Mouse (Mus musculus): ENCODE data around the gene Jarid2. TPM values are rescaled to one million over a fixed set of nuclear protein-coding genes. Genes with fewer than 3 reads are reported as not detected.
A peak's percentile ranks its signal among the peaks of the same experiment; 100 is the strongest.

The Jarid2 gene
- polyA plus RNA-seq, 1 experiment: 10.5 TPM

DNA sequence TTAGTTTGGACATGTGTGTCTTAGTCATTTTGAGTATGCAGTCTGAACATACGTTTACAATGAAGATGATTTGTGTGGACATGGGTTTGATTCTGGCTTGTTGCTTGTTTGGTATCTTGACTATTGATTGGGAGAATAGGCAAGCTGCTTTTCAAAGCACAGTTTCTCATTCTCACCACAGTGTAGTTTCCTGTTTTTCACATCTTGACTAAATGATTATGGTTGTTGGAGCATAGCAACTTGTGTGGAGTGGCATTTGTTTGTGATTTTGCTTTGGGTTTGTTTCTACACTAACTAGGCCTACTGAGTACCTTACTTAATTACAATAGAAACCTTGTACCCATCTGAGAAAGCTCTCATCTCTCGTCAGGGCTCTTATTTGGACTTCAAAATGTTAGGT is 81.7 kb downstream of the Jarid2 start:
- no peaks in the 10 kb centered on the region for H3K27me3 ChIP-seq (replicated peaks; ENCODE audit: control insufficient read depth, insufficient read depth, low read length)
- WGBS: 57% methylated on average over 2 of the region's 2 CpGs
- TF ChIP-seq CTCF (conservative IDR thresholded peaks at IDR 0.05; ENCODE audit: insufficient read depth, insufficient read length, low read depth, low read length) (no peak), POLR2A (IDR thresholded peaks at IDR 0.05; ENCODE audit: low read depth, low read length) (no peak)
- H3K4me1 ChIP-seq (ENCODE audit: control insufficient read depth, insufficient read depth, low read length): peaks cover 17% of the 10 kb centered on the region; the same call in 1 of the 2 replicates
- DNase-seq: no peak
- H3K27ac ChIP-seq (ENCODE audit: insufficient read depth, low read depth, low read length): no peak overlapping the region
- H3K4me3 ChIP-seq (ENCODE audit: insufficient read depth, low read depth, low read length): no peak overlapping the region
- H3K36me3 ChIP-seq (ENCODE audit: control insufficient read depth, insufficient read depth, low read length): no peaks in the 10 kb centered on the region

DNA sequence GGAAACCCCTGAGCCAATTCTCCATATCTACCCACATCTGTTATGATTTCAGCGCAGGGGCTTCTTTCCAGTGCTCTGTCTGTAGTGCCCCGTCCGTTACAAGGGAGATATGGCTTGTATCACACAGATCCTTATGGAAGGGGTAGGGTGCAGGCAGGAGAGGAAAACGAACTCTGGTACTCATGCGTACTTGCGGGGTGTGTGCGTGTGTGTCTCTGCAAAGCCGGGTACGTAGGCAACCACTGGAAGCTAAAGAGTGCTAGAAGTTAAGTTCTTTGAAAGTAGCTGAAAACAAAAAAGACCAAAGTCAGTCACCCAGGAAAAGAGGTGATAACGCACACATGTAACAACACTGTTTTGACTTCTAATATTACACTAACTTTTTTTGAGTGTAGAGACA is 82.3 kb downstream of the Jarid2 start:
- no peak for TF ChIP-seq POLR2A (IDR thresholded peaks at IDR 0.05; ENCODE audit: low read depth, low read length)
- TF ChIP-seq CTCF (conservative IDR thresholded peaks at IDR 0.05; ENCODE audit: insufficient read depth, insufficient read length, low read depth, low read length): no peak
- Histone ChIP-seq H3K27me3 (replicated peaks; ENCODE audit: control insufficient read depth, insufficient read depth, low read length) (no peaks in the 10 kb centered on the region), H3K4me1 (ENCODE audit: control insufficient read depth, insufficient read depth, low read length) (peaks cover 17% of the 10 kb centered on the region; the same call in 1 of the 2 replicates), H3K36me3 (ENCODE audit: control insufficient read depth, insufficient read depth, low read length) (no peaks in the 10 kb centered on the region), H3K27ac (ENCODE audit: insufficient read depth, low read depth, low read length) (no peak overlapping the region), H3K4me3 (ENCODE audit: insufficient read depth, low read depth, low read length) (no peak overlapping the region)
- no peak for DNase-seq
- 76% methylated on average over 10 of the region's 10 CpGs for WGBS

DNA sequence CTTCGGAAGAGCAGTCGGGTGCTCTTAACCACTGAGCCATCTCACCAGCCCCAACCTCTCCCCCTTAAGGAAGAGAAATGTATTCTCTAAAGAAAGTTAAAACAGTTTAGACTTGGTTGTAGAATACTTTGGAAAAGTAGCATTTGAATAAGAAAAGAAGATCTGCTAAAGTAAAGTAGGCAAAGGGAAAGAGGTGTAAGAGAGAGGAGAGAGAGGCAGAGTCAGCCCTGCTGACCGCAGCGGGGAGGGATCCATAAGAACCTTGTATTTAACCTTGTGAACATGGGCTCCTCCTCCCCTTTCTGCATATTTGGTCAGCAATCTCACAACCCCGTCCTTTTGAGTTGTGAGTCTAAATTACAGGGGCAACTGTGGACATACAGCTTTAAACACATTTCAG is 83.1 kb downstream of the Jarid2 start:
- no peak overlapping the region for H3K4me3 ChIP-seq (ENCODE audit: insufficient read depth, low read depth, low read length)
- WGBS: 68% methylated on average over 5 of the region's 5 CpGs
- TF ChIP-seq CTCF (conservative IDR thresholded peaks at IDR 0.05; ENCODE audit: insufficient read depth, insufficient read length, low read depth, low read length) (no peak), POLR2A (IDR thresholded peaks at IDR 0.05; ENCODE audit: low read depth, low read length) (no peak)
- H3K27me3 ChIP-seq (replicated peaks; ENCODE audit: control insufficient read depth, insufficient read depth, low read length): no peaks in the 10 kb centered on the region
- DNase-seq: no peak
- H3K27ac ChIP-seq (ENCODE audit: insufficient read depth, low read depth, low read length): no peak overlapping the region
- H3K4me1 ChIP-seq (ENCODE audit: control insufficient read depth, insufficient read depth, low read length): peaks cover 17% of the 10 kb centered on the region; the same call in 1 of the 2 replicates
- no peaks in the 10 kb centered on the region for H3K36me3 ChIP-seq (ENCODE audit: control insufficient read depth, insufficient read depth, low read length)

DNA sequence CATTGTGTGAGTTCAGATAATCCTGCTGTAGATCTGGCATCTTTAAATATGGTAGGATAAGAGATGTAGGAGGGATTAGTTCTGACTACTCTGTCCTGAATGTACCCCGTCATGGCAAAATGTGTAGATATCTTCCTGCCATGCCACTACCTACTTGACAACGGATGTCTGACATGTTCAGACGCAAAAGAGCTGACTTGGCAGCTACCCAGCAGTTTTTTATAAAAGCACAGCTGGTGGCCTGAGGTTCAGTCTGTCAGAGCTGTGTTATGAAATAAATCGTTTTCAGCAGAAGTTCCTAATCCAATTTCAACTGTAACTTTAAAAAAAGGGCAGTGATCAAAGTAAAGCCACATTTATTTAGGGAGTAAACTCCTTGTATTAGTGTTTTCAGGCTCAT is 90.1 kb downstream of the Jarid2 start:
- Histone ChIP-seq H3K27ac (ENCODE audit: insufficient read depth, low read depth, low read length) (no peak overlapping the region), H3K36me3 (ENCODE audit: control insufficient read depth, insufficient read depth, low read length) (no peaks in the 10 kb centered on the region), H3K4me3 (ENCODE audit: insufficient read depth, low read depth, low read length) (no peak overlapping the region), H3K4me1 (ENCODE audit: control insufficient read depth, insufficient read depth, low read length) (peaks cover 12% of the 10 kb centered on the region; the same call in 1 of the 2 replicates), H3K27me3 (replicated peaks; ENCODE audit: control insufficient read depth, insufficient read depth, low read length) (no peaks in the 10 kb centered on the region)
- WGBS: 7% methylated on average over 4 of the region's 4 CpGs
- TF ChIP-seq CTCF (conservative IDR thresholded peaks at IDR 0.05; ENCODE audit: insufficient read depth, insufficient read length, low read depth, low read length) (no peak), POLR2A (IDR thresholded peaks at IDR 0.05; ENCODE audit: low read depth, low read length) (no peak)
- peak; percentile 81 for DNase-seq

DNA sequence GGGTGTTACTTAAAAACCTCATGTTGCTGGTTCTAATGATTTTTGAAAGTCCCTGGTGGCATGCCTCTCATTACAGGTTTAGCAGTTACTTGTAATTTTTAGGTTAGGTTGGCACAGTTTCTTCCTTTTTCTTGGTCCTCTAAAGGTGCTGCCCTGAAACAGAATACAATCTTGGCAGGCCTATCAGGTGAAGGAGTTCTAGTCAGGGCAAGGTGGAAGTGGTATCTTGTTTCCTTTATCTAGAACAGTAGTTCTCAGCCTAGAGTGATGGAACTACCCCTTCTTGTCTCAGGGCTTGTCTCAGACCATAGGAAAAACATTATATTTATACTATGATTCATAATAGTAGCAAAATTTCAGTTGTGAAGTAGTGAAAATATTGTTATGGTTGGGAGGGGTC is 93.3 kb downstream of the Jarid2 start:
- no peaks in the 10 kb centered on the region for H3K27me3 ChIP-seq (replicated peaks; ENCODE audit: control insufficient read depth, insufficient read depth, low read length)
- DNase-seq: no peak
- TF ChIP-seq POLR2A (IDR thresholded peaks at IDR 0.05; ENCODE audit: low read depth, low read length) (no peak), CTCF (conservative IDR thresholded peaks at IDR 0.05; ENCODE audit: insufficient read depth, insufficient read length, low read depth, low read length) (no peak)
- H3K4me1 ChIP-seq (ENCODE audit: control insufficient read depth, insufficient read depth, low read length): peaks cover 4% of the 10 kb centered on the region; the same call in 1 of the 2 replicates
- no peaks in the 10 kb centered on the region for H3K36me3 ChIP-seq (ENCODE audit: control insufficient read depth, insufficient read depth, low read length)
- H3K4me3 ChIP-seq (ENCODE audit: insufficient read depth, low read depth, low read length): no peak overlapping the region
- no peak overlapping the region for H3K27ac ChIP-seq (ENCODE audit: insufficient read depth, low read depth, low read length)

DNA sequence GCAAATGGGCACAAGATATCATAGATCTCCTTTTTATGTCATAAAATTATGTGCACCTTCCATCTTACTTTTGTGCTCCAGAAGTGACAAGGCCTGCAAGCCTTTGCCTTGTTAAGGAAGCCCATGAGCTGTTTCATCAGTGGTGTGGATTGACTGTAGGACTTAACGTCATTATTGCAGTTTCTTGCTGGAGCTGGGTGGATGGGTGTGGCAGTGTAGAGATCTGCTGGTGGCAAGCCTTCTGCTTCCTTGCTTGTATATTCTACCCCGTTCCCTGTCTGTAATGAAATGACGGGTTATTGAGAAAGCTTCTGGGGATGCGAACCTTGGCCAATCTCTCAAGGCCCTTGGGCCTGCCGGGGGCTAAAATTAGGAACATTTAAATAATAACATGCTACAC is 99.6 kb downstream of the Jarid2 start:
- WGBS: 76% methylated on average over 5 of the region's 5 CpGs
- TF ChIP-seq CTCF (conservative IDR thresholded peaks at IDR 0.05; ENCODE audit: insufficient read depth, insufficient read length, low read depth, low read length): no peak
- TF ChIP-seq POLR2A (IDR thresholded peaks at IDR 0.05; ENCODE audit: low read depth, low read length): no peak
- DNase-seq: no peak

DNA sequence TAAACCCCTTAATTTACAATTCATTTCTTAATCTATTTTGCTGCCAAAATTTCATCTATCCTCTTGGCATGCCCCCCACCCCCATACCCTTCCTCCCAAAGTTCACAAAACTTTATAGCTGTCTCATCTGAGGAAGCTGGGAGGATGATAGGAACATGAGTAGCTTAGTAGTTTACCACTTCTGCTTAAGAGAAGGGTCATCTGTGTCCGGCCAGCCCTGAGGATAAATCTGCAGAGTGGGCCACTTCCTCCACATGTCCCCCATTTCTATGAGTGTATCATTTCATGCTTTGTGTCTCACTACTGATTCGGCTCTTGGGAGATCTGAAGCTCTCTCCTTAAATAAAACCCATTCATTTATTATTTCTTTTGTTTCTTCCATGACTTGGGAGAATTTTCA is 102.8 kb downstream of the Jarid2 start:
- DNase-seq: no peak
- Histone ChIP-seq H3K27me3 (replicated peaks; ENCODE audit: control insufficient read depth, insufficient read depth, low read length) (no peaks in the 10 kb centered on the region), H3K36me3 (ENCODE audit: control insufficient read depth, insufficient read depth, low read length) (no peaks in the 10 kb centered on the region), H3K4me3 (ENCODE audit: insufficient read depth, low read depth, low read length) (no peak overlapping the region), H3K4me1 (ENCODE audit: control insufficient read depth, insufficient read depth, low read length) (peaks cover 3% of the 10 kb centered on the region; the same call in 1 of the 2 replicates), H3K27ac (ENCODE audit: insufficient read depth, low read depth, low read length) (no peak overlapping the region)
- 79% methylated on average over 2 of the region's 2 CpGs for WGBS
- TF ChIP-seq CTCF (conservative IDR thresholded peaks at IDR 0.05; ENCODE audit: insufficient read depth, insufficient read length, low read depth, low read length): no peak
- TF ChIP-seq POLR2A (IDR thresholded peaks at IDR 0.05; ENCODE audit: low read depth, low read length): no peak

More for the DNA sequence above, 99.6 kb downstream of the Jarid2 start:
- Histone ChIP-seq H3K4me1 (ENCODE audit: control insufficient read depth, insufficient read depth, low read length) (peaks cover 3% of the 10 kb centered on the region; the same call in 1 of the 2 replicates), H3K4me3 (ENCODE audit: insufficient read depth, low read depth, low read length) (no peak overlapping the region), H3K27ac (ENCODE audit: insufficient read depth, low read depth, low read length) (no peak overlapping the region), H3K36me3 (ENCODE audit: control insufficient read depth, insufficient read depth, low read length) (no peaks in the 10 kb centered on the region), H3K27me3 (replicated peaks; ENCODE audit: control insufficient read depth, insufficient read depth, low read length) (no peaks in the 10 kb centered on the region)
